Mouse (Mus musculus) WW6 (cell line): ENCODE measurements around the gene Mob3a.

Source experiments
- DNase-seq: peaks from one replicate; pipeline ENCODE4 v3.0.0-alpha.2; 2013; ENCODE audit warnings: low read depth, low spot score

The Mob3a gene

GRCm38 (mm10) chr10:80677942-80678436, 23.8 kb downstream of the Mob3a start, which contains the start of gene Mknk2:
TSS of gene Mknk2 (minus strand) at chr10:80678112.
- DNase-seq, result no peak

- no peak for DNase-seq
Observed at GRCm38 (mm10) chr10:80677128-80677875, 24.5 kb downstream of the Mob3a start.

GRCm38 (mm10) chr10:80676198-80676928, 25.4 kb downstream of the Mob3a start:
- peak; percentile 99 for DNase-seq

GRCm38 (mm10) chr10:80675405-80676197, 26.2 kb downstream of the Mob3a start:
- no peak for DNase-seq

GRCm38 (mm10) chr10:80674851-80675404, 26.8 kb downstream of the Mob3a start:
- DNase-seq, result no peak

- DNase-seq, result no peak
Observed at GRCm38 (mm10) chr10:80674161-80674711, 27.5 kb downstream of the Mob3a start.

- DNase-seq, result no peak
Observed at GRCm38 (mm10) chr10:80673690-80674089, 28.1 kb downstream of the Mob3a start.

GRCm38 (mm10) chr10:80671936-80672690, 29.7 kb downstream of the Mob3a start:
- DNase-seq, result no peak

- DNase-seq, result no peak
Observed at GRCm38 (mm10) chr10:80671251-80671650, 30.5 kb downstream of the Mob3a start.

GRCm38 (mm10) chr10:80670531-80670930, 31.2 kb downstream of the Mob3a start:
- no peak for DNase-seq

GRCm38 (mm10) chr10:80669737-80670485, 31.9 kb downstream of the Mob3a start:
- no peak for DNase-seq

- no peak for DNase-seq
Observed at GRCm38 (mm10) chr10:80669018-80669417, 32.8 kb downstream of the Mob3a start.

- DNase-seq, result no peak
Observed at GRCm38 (mm10) chr10:80668614-80669013, 33.2 kb downstream of the Mob3a start.

GRCm38 (mm10) chr10:80666837-80667412, 34.9 kb downstream of the Mob3a start:
- DNase-seq, result no peak

GRCm38 (mm10) chr10:80665981-80666733, 35.6 kb downstream of the Mob3a start:
- no peak for DNase-seq

- no peak for DNase-seq
Observed at GRCm38 (mm10) chr10:80665459-80665858, 36.3 kb downstream of the Mob3a start.

- DNase-seq, result no peak
Observed at GRCm38 (mm10) chr10:80665016-80665380, 36.8 kb downstream of the Mob3a start.

- no peak for DNase-seq
Observed at GRCm38 (mm10) chr10:80664197-80665015, 37.4 kb downstream of the Mob3a start.
